Mouse (Mus musculus) bone marrow macrophage, adult 2 months (primary cell): ENCODE measurements around the gene Csf1. TPM values are rescaled to one million over a fixed set of nuclear protein-coding genes. Genes with fewer than 3 reads are reported as not detected.

Experiments used
- H3K27ac ChIP-seq: 2 replicates; pipeline ENCODE4 v1.5.1; 2012; ENCODE audit warnings: low read depth, low read length; ENCODE audit not compliant: insufficient read depth
- H3K4me1 ChIP-seq: 2 replicates; pipeline ENCODE4 v1.6.1; 2012; ENCODE audit warnings: low read length; ENCODE audit not compliant: control insufficient read depth, insufficient read depth
- H3K4me3 ChIP-seq: 2 replicates; pipeline ENCODE4 v1.5.1; 2012; ENCODE audit warnings: mild to moderate bottlenecking, low read length, moderate library complexity; ENCODE audit not compliant: insufficient read depth
- CTCF ChIP-seq: IDR thresholded peaks from 2 replicates; pipeline ENCODE4 v1.5.1; 2012; ENCODE audit warnings: low read depth, mild to moderate bottlenecking, low read length, moderate library complexity
- POLR2A ChIP-seq: IDR thresholded peaks from 2 replicates; pipeline ENCODE4 v1.6.1; 2012; ENCODE audit warnings: mild to moderate bottlenecking, low read depth, low read length, borderline replicate concordance
- polyA plus RNA-seq: library from polyadenylated mRNA; stranded (reverse); fragments of >200 nt; gene quantifications from 2 replicates; pipeline ENCODE4 v1.2.4, GENCODE M21; 2012; ENCODE audit not compliant: missing spikeins, insufficient read depth, insufficient read length

The Csf1 gene
- 6.3 and 7.6 TPM in 2 replicates for polyA plus RNA-seq

DNA sequence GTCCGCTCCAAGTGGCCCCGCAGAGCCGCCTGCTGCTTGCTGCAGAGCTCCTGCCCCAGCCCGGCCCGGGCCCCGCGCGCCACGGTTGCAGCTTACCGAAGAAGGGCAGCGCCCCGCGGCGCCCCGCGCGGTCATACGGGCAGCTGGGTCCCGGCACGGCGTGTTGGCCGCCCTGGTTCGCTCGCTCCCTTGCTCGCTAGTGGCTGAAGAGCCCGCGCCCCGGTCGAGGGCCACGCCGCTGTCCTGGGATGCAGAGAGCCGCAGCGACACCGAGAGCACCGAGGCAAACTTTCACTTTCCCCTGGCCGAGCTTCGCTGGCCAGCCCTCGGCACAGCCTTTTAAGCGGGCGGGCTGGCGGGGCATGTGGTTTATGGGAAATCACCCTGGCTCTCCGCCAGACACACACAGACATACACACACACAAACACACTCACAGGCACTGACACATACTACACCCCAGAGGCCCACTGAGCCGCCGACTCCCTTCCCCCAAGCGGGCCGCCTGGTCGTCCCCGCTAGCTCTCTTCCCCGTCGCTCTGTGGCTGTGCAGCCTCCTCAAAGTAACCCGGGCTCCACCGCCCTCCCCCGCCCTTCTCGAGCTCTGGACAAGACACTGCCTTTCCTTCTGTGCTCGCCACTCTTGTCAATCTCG is at the start of gene Csf1:
Csf1 (minus strand) TSS at position 541 of the 653 bp plus-strand sequence.
- peak within 1 kb of the TSS; percentile 92 for H3K4me3 ChIP-seq
- TF ChIP-seq POLR2A, result no peak
- TF ChIP-seq CTCF, result no peak
- H3K27ac ChIP-seq, result peak within 1 kb of the TSS; percentile 32
- H3K4me1 ChIP-seq, result peaks cover 13% of the 10 kb centered on the region

- no peak for TF ChIP-seq CTCF
- H3K27ac ChIP-seq, result no peak overlapping the region
- H3K4me1 ChIP-seq, result peaks cover 4% of the 10 kb centered on the region
- H3K4me3 ChIP-seq, result no peak overlapping the region
Measured at GRCm38 (mm10) chr3:107808013-107808750, 47.9 kb upstream of the Csf1 start.

DNA sequence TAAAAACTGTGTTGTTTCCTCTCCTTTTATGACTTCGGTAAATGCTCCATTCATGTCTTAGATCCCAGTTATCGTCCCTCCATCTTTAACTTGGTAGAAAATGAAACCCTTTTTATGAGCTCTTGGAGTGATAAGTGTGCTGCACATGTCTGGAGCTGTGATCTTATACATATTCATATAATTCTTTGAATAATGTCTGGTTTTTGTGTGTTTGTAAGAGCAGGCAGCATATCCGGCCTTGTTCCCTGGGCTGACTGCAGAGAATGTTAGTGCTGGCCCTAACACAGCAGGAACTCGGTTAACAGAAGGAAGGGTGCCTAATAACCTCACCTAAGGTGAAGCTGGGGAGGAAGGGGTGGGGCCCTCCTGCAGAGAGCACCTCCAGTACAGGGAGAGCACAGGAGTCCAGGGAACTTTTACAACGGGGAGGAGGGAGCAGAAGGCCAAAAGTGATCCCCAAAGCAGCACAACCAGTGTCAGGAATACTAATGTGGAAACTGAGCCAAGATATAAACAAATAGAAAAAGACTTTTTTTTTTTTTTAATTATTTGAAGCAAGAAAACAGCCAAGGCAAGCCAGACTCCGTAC is 47.2 kb upstream of the Csf1 start:
- Histone ChIP-seq H3K4me3 (no peak overlapping the region), H3K4me1 (peaks cover 4% of the 10 kb centered on the region), H3K27ac (no peak overlapping the region)
- TF ChIP-seq CTCF (no peak), POLR2A (no peak)

- no peak overlapping the region for H3K4me3 ChIP-seq
- H3K4me1 ChIP-seq, result peaks cover 4% of the 10 kb centered on the region
- H3K27ac ChIP-seq, result no peak overlapping the region
- TF ChIP-seq CTCF, result no peak
- TF ChIP-seq POLR2A, result no peak
Measured at GRCm38 (mm10) chr3:107806916-107807315, 46.6 kb upstream of the Csf1 start.

DNA sequence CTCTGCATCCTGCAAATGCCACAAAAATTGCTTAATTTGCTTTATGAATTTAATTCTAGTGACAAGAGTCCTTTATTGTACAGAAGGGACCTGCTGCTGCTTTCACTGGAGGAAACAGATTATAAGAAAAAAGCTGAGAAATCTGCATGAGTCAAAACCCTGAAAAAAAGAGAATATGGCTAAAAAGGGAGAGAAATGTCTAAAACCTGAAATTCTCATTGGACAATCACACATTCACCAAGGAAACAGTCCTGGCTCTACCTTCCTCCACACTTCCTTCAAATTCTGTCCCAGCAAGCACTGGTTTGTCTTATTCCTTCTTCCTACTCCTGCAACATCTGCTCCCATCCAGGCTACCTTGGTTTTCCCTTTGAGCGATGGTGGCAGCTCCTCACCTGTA is 44.5 kb upstream of the Csf1 start:
- TF ChIP-seq CTCF (no peak), POLR2A (no peak)
- H3K27ac ChIP-seq, result no peak overlapping the region
- peaks cover 4% of the 10 kb centered on the region for H3K4me1 ChIP-seq
- H3K4me3 ChIP-seq, result no peak overlapping the region

- H3K4me3 ChIP-seq, result no peak overlapping the region
- TF ChIP-seq CTCF (no peak), POLR2A (no peak)
- no peaks in the 10 kb centered on the region for H3K4me1 ChIP-seq
- no peak overlapping the region for H3K27ac ChIP-seq
Measured at GRCm38 (mm10) chr3:107802185-107802946, 42.1 kb upstream of the Csf1 start.

DNA sequence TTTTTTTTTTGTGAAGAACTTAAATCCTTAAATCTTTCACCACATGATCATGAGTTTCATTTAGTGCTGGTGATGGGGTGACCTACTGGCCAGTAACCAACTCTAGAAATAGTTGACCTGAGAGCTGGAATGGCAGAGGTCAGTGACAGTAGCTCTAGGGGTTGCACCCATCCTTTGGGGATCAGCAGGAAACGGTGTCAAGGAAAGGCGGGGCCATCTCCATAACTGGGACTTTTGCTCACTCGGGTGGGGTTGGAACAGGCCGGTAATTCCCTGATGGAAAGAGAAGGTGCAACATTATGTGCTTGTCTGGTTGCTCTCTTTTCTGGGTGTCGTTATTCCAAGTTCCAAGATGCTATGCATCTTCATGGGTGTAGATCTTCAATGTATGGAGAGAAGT is 38.7 kb upstream of the Csf1 start:
- Histone ChIP-seq H3K4me3 (no peak overlapping the region), H3K4me1 (peaks cover 9% of the 10 kb centered on the region; the same call in 1 of the 2 replicates), H3K27ac (no peak overlapping the region)
- TF ChIP-seq POLR2A (no peak), CTCF (no peak)

DNA sequence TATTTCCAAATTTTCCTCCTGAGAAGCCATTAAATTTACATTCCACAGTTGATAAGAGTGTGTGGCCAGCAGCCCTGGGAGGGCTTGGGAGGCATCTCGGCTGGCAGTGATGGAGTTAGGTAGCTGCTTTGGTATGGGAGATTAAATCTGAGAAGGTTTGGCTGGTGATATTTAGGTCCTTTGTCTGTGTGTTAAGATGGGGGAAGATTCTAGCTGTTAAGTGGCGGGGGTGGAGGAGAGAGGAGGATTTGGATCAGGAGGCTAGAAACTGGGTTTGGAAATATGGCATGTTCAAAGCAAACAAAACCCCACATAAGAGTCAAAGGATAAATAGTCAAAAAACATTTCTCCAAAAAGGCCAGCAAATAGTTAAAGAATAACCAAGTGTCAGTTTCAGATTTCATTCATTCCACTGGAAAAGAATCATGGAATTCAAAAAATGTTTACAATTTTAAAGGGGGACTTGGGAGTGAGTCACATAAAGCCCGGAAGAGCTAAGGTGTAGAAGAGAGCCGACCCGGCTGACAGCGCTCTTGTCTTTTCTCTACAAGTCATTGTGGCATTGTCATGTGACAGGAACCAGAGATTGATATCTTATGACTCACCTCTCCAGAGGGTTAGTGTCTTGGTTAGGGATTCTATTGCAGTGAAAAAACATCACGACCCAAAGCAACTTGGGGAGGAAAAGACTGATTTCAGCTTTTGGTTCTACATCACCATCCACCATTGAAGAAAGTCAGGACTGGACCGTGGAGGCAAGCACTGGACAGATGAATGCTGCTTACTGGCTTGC is 36.1 kb upstream of the Csf1 start:
- Histone ChIP-seq H3K27ac (no peak overlapping the region), H3K4me3 (no peak overlapping the region), H3K4me1 (peaks cover 9% of the 10 kb centered on the region; the same call in 1 of the 2 replicates)
- TF ChIP-seq POLR2A (no peak), CTCF (no peak)

DNA sequence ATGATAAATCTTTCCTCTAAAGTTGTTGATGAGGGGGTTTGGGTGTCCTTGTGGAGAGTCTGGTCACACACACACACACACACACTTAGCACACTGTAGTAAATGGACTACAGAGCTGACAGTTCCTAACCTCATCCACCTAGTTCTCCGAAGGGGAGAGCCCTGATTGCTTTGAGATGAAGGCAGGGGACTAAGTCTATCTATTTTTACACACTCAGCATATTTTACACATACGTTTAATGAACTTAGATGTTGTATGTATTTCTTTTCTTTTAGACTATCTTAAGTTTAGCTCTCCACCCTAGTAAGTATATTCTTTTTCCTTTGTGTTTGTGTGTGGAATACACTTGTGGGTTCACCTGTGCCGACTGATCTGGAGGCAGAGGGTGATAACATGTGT is 34.6 kb upstream of the Csf1 start:
- Histone ChIP-seq H3K27ac (no peak overlapping the region), H3K4me3 (no peak overlapping the region), H3K4me1 (peaks cover 9% of the 10 kb centered on the region)
- no peak for TF ChIP-seq POLR2A
- no peak for TF ChIP-seq CTCF
